Mouse (Mus musculus) hindbrain, embryonic 12.5 days (tissue): ENCODE results near the gene Gm4952. TPM values are rescaled to one million over a fixed set of nuclear protein-coding genes. Genes with fewer than 3 reads are reported as not detected.
A peak's percentile ranks its signal among the peaks of the same experiment; 100 is the strongest.

Experiments used
- ATAC-seq: fragments of 200-750 bp; cut with Nextera tagmentation; 2 replicates; pipeline ENCODE4 v1.8.0; 2017; ENCODE audit warnings: moderate TSS enrichment; ENCODE audit not compliant: low FRiP score
- H3K27ac ChIP-seq: fragments of 300-500 bp; sonication (generic); 2 replicates; pipeline ENCODE4 v1.5.1; 2016; ENCODE audit warnings: mild to moderate bottlenecking
- H3K27me3 ChIP-seq: fragments of 300-500 bp; sonication (generic); 2 replicates; pipeline ENCODE4 v1.6.1; 2016; ENCODE audit warnings: mild to moderate bottlenecking
- H3K36me3 ChIP-seq: fragments of 300-500 bp; sonication (generic); 2 replicates; pipeline ENCODE4 v1.6.1; 2016; ENCODE audit warnings: mild to moderate bottlenecking
- H3K4me1 ChIP-seq: fragments of 300-500 bp; sonication (generic); 2 replicates; pipeline ENCODE4 v1.6.1; 2016
- H3K4me2 ChIP-seq: fragments of 300-500 bp; sonication (generic); replicated peaks from 2 replicates; pipeline ENCODE4 v1.6.1; 2016; ENCODE audit warnings: mild to moderate bottlenecking
- H3K4me3 ChIP-seq: fragments of 300-500 bp; sonication (generic); 2 replicates; pipeline ENCODE4 v1.5.1; 2016; ENCODE audit warnings: mild to moderate bottlenecking
- H3K9ac ChIP-seq: fragments of 300-500 bp; sonication (generic); 2 replicates; pipeline ENCODE4 v1.6.1; 2016; ENCODE audit warnings: mild to moderate bottlenecking, moderate library complexity
- H3K9me3 ChIP-seq: fragments of 300-500 bp; sonication (generic); replicated peaks from 2 replicates; pipeline ENCODE4 v1.6.1; 2016; ENCODE audit warnings: mild to moderate bottlenecking
- WGBS: fragments of 180-500 bp; shearing (Covaris S2); methylation state at CpG from one replicate; pipeline ENCODE4 v1.1.7; 2016; 5-methylcytosine and 5-hydroxymethylcytosine counted together
- polyA plus RNA-seq: library from polyadenylated mRNA; unstranded; fragments of >200 nt; fragmentation: Nextera tagmentation; extraction: Ambion mirVana; gene quantifications from 2 replicates; pipeline ENCODE4 v1.2.1, GENCODE M21; 2016

Gm4952 gene
- polyA plus RNA-seq, 1 experiment from 2014 or later = not detected

DNA sequence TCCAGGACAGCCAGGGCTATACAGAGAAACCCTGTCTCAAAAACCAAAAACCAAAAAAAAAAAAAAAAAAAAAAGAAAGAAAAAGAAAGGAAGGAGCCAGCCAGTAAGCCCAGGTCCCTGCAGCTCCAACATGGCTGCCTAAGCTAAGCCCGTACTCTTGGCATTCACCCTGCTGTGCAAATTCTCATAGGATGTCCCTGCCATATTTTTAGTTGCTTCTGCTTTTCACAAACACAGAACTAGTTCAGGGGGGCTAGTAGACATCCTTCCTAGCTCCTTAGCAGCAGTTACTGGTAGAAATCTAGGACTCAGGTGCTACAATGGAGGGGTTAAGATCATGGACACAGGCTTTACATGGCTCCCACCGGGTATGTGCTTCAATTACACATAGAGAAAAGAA lies 24.3 kb upstream of the Gm4952 start:
- no peaks in the 10 kb centered on the region for H3K27me3 ChIP-seq
- no peak overlapping the region for H3K9ac ChIP-seq
- no peaks in the 10 kb centered on the region for H3K9me3 ChIP-seq
- no peaks in the 10 kb centered on the region for H3K36me3 ChIP-seq
- no peak overlapping the region for H3K4me3 ChIP-seq
- ATAC-seq = no peak
- no peak overlapping the region for H3K27ac ChIP-seq
- peaks cover 10% of the 10 kb centered on the region for H3K4me1 ChIP-seq
- H3K4me2 ChIP-seq = no peak overlapping the region
- 80% methylated on average over 2 of the region's 2 CpGs for WGBS

DNA sequence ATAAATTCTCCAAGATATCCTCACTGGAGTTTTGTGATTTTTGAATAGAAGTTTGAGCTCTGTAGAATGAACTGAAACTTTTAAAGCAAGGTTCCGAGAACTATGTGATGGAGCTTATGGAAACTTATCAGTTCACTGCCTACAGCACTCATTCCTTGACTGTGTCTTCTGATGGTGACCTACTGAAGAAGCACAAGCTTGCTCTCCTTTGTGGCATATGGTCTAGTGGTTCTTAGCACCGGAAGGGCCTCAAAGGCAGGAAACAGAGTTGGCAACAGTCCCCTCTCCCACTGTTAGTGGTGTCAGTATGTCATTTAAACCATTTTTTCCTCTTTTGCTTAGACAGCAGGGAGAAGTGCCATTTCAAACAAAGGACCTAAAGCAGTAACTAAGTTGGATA lies 23.1 kb upstream of the Gm4952 start:
- Histone ChIP-seq H3K4me1 (peaks cover 10% of the 10 kb centered on the region), H3K4me3 (no peak overlapping the region), H3K9ac (no peak overlapping the region), H3K9me3 (no peaks in the 10 kb centered on the region), H3K4me2 (no peak overlapping the region), H3K27me3 (no peaks in the 10 kb centered on the region), H3K36me3 (no peaks in the 10 kb centered on the region), H3K27ac (no peak overlapping the region)
- ATAC-seq = no peak
- WGBS = 89% methylated on average over 2 of the region's 2 CpGs

DNA sequence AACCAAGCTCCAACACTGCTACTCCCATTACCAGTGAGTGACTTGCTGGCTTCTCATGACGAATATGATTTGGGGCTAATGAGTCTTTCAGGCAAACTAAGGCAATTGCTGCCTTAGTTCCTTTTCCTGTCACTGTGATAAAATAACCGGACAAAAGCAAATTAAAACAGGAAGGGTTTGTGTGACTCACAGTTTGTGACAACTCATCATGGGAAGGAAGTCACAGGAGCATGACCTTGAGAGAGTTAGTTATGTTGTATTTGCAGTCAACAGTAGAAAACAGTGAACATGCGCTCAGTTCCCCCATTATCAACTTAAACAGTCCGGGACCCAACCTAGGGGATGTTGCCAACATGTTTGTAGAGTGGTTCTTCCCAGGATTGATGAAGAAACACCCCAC lies 14.5 kb upstream of the Gm4952 start:
- Histone ChIP-seq H3K4me1 (no peaks in the 10 kb centered on the region), H3K27me3 (no peaks in the 10 kb centered on the region), H3K4me3 (no peak overlapping the region), H3K27ac (no peak overlapping the region), H3K9ac (no peak overlapping the region), H3K36me3 (no peaks in the 10 kb centered on the region), H3K4me2 (no peak overlapping the region), H3K9me3 (no peaks in the 10 kb centered on the region)
- no peak for ATAC-seq
- 88% methylated on average over 4 of the region's 4 CpGs for WGBS

DNA sequence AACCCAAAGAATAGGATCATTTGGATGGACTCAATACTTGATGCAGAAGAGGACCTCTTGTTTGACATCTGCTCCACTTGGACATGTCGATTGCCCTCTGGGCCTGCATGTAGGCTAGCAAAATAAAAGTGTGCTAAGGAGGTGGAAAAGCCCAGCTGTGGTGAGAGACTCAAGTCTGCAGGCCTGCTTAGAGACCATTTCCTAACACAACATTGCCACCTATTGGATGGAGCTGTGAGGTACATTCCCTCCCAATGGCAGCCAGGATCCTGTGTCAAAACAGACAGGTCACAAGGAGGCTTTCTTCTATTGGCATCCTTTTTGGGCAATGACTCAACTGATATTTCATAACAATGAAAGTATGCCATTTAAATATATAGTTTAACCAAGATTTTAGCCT lies 7.9 kb upstream of the Gm4952 start:
- 10% methylated on average over 1 of the region's 1 CpGs for whole genome bisulfite sequencing
- no peak overlapping the region for H3K27ac ChIP-seq
- peak; percentile 63 for ATAC-seq

DNA sequence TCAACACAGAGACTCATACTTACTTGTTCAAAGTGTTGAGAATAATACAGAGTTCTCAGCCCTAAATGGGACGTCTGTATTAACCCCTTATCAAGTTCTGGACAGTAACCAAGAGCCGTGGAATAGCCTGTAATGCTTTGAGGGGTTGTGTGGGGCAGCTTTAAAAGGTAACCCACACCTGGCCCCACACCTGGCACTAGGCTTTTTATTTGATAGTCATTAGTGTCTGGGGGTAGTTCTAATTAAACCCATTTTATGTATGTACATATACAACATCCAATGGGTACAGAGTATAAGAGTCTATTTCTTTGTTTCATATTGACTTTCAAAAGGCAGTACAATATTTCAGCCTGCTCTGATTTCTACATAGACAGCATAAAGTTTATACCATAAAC lies 4.6 kb upstream of the Gm4952 start:
- WGBS = 58% methylated on average over 2 of the region's 2 CpGs
- H3K27me3 ChIP-seq = peaks cover 16% of the 10 kb centered on the region
- H3K9me3 ChIP-seq = no peaks in the 10 kb centered on the region
- H3K27ac ChIP-seq = no peak overlapping the region
- ATAC-seq = no peak
- peak overlapping the region; percentile 98 for H3K4me2 ChIP-seq
- H3K4me1 ChIP-seq = peaks cover 4% of the 10 kb centered on the region; the same call in 1 of the 2 replicates
- H3K36me3 ChIP-seq = no peaks in the 10 kb centered on the region
- H3K4me3 ChIP-seq = peak overlapping the region; percentile 66
- peak overlapping the region; percentile 72; the same call in 1 of the 2 replicates for H3K9ac ChIP-seq

More for the DNA sequence above, 7.9 kb upstream of the Gm4952 start:
- Histone ChIP-seq H3K9ac (no peak overlapping the region), H3K36me3 (no peaks in the 10 kb centered on the region), H3K9me3 (no peaks in the 10 kb centered on the region), H3K4me1 (peaks cover 4% of the 10 kb centered on the region; the same call in 1 of the 2 replicates), H3K27me3 (peaks cover 9% of the 10 kb centered on the region), H3K4me2 (no peak overlapping the region), H3K4me3 (no peak overlapping the region)

DNA sequence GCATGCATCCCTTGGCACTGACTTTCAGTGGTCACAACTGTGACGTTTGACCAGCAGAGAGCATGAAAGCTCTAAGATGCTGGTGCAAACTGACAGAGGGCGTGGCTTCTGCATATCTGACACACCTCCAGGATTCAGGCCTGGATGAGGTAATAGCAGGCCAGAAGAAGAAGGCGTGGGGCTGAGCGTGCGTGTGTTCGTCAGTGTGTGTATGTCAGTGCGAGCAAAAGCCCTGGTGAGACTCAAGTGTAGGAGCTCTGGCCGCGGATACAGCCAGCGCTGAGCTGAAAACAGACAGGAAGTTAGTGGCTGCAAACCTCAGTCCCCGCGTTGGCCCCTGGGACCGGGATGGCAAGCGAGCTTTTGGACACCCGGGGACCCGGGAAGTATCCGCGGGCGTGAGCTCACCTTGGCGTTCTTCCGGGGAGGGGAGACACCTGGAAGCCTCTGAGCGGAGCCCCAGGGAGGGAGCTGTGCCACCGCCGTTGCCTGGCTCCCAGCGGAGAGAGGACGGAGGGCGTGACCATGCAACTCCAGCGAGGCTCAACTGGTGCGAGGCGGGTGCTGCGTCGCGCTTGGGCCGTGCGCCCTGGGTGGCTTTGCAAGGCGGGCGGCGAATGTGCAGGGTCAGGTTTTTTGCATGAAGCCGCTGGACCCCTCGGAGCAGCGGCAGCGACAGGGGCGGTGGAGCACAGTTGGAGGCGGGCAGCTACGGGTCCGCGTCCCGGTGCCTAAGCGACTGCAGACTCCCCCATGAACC lies 4.1 kb upstream of the Gm4952 start:
- Histone ChIP-seq H3K4me2 (peak overlapping the region; percentile 98), H3K27ac (peak overlapping the region; percentile 23; the same call in 1 of the 2 replicates), H3K4me3 (peak overlapping the region; percentile 66), H3K9me3 (no peaks in the 10 kb centered on the region), H3K4me1 (peaks cover 4% of the 10 kb centered on the region; the same call in 1 of the 2 replicates), H3K9ac (peak overlapping the region; percentile 72), H3K36me3 (no peaks in the 10 kb centered on the region), H3K27me3 (peaks cover 16% of the 10 kb centered on the region)
- peak; percentile 85 for ATAC-seq
- WGBS = under 1% methylated on average over 49 of the region's 49 CpGs

DNA sequence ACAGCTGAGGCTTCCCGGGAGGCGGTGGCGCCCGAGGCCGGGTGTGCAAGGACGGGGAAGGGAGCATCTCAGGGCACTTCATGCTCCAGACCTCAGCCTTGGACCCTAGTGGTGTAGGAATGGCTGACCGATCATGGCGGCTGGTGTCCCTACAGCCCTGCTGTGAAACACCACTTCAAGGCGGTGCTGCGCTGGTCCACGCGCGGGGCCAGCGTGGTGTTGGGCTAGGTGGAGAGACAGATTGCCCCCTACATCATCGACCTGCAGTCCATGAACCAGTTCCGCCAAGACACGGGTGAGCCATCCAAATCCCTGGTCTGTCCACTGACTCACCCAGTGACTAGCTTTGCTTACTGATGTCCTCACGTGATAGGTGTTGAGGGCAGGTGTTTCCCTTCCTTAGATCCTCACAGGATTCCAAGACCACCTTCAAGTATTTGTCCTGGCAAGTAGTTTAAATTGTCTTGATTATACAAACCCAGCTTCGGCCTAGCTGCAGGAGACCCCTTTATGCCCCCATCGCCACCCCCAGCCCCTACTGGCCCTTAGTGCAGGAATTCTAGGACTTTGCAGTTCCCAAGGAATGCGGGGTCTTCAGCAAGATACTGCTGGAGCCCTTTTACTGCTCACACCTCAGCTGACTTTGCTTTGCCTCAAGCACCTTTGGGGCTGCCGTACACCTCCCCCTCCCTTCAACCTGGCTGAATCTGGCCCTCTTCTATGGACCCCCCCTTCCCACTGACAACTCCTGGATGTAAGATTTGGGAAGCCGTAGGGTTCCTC lies 3.3 kb upstream of the Gm4952 start:
- Histone ChIP-seq H3K4me2 (peak overlapping the region; percentile 98), H3K27ac (peak overlapping the region; percentile 23; the same call in 1 of the 2 replicates), H3K4me1 (peaks cover 4% of the 10 kb centered on the region; the same call in 1 of the 2 replicates), H3K27me3 (peaks cover 16% of the 10 kb centered on the region), H3K9ac (peak overlapping the region; percentile 72), H3K9me3 (no peaks in the 10 kb centered on the region), H3K36me3 (no peaks in the 10 kb centered on the region), H3K4me3 (peak overlapping the region; percentile 66)
- WGBS = 20% methylated on average over 23 of the region's 23 CpGs
- ATAC-seq = peak; percentile 69

DNA sequence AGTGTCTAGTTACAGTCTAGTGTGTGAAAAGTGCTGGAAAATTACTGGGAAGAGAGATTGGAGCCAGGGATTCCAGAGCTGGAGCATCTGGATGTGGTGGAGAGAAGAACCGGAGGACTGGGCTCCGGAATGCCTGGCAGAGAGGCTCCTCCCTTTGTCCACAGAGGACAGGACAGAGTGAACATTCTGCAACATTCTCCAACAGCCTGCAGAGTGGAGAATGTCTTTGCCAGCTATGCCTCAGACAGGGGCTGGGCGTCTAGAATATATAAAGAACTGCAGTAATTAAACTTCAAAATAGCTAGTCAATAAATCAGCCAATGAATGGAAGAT lies 2.7 kb upstream of the Gm4952 start:
- H3K27ac ChIP-seq = no peak overlapping the region
- no peaks in the 10 kb centered on the region for H3K36me3 ChIP-seq
- WGBS = 56% methylated on average over 3 of the region's 3 CpGs
- H3K9me3 ChIP-seq = no peaks in the 10 kb centered on the region
- no peak for ATAC-seq
- H3K9ac ChIP-seq = 0 out of 2 replicates have a peak overlapping the region, but pooled peaks have one; percentile 8
- peak overlapping the region; percentile 98 for H3K4me2 ChIP-seq
- peaks cover 16% of the 10 kb centered on the region for H3K27me3 ChIP-seq
- no peak overlapping the region for H3K4me3 ChIP-seq
- peaks cover 4% of the 10 kb centered on the region; the same call in 1 of the 2 replicates for H3K4me1 ChIP-seq

DNA sequence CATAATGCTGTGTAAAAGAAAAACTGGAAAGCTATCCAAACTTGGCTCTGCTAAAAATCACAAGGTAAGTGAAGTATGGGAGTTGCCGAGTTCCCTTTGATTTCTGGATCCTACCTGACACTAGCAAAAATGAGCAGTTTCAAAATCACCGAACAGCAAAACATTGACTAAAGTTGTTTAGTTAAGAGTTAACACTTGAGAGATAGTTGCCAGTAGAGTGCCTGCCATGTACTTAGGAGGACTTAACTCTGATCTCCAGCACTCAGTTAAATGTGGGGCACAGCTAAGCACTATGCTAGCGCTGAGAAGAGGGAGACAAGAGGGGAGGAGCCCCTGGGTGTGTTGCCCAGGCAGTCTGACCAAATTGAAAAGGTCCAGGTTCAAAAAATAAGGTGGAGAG lies 1.1 kb upstream of the Gm4952 start:
- peaks cover 4% of the 10 kb centered on the region; the same call in 1 of the 2 replicates for H3K4me1 ChIP-seq
- no peak for ATAC-seq
- no peaks in the 10 kb centered on the region for H3K36me3 ChIP-seq
- WGBS = 70% methylated on average over 3 of the region's 3 CpGs
- peaks cover 16% of the 10 kb centered on the region for H3K27me3 ChIP-seq
- no peaks in the 10 kb centered on the region for H3K9me3 ChIP-seq
- no peak overlapping the region for H3K4me2 ChIP-seq
- H3K4me3 ChIP-seq = no peak overlapping the region
- no peak overlapping the region for H3K9ac ChIP-seq
- H3K27ac ChIP-seq = no peak overlapping the region

DNA sequence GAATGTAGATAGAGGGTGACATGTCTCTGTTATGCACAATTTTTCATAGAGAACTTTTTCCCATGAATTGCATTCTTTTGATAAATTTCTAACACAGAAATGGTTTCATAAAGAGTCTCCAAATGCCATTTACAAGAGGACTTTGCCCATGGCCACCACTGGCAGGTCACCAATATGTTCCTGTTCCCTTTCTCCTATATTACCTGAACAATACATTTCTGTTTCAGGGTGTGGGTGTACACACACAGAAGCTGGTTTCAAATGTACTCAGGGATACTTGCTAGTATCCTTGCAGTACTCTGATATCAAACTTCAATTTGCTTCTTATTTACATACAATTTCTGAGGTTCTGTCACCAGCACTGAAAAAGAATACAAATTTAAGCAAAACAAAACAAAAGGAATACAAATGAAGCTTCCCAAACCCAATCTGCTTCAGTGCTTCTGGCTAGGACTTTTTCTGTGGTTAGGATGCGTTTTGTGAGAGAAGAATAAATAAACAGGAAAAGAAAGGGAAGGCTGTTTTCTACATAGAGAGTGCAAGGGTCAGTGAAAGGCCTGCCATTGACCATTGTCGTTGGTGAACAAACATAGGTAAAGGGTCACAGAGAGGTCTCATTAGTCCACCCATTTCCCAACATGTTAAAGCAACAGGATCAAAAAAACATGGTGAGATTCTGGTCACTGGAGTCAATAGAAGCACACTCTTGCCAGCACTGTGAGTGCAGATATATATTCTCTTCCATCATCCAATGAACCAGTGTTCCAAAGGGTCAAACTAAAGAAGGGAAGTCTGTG lies 1.1 kb downstream of the Gm4952 start:
- no peak overlapping the region for H3K4me3 ChIP-seq
- no peak overlapping the region for H3K27ac ChIP-seq
- no peak for ATAC-seq
- H3K9ac ChIP-seq = no peak overlapping the region
- H3K36me3 ChIP-seq = no peaks in the 10 kb centered on the region
- no peaks in the 10 kb centered on the region for H3K9me3 ChIP-seq
- peaks cover 4% of the 10 kb centered on the region; the same call in 1 of the 2 replicates for H3K4me1 ChIP-seq
- no peak overlapping the region for H3K4me2 ChIP-seq
- peaks cover 14% of the 10 kb centered on the region for H3K27me3 ChIP-seq
- 30% methylated on average over 2 of the region's 2 CpGs for WGBS

DNA sequence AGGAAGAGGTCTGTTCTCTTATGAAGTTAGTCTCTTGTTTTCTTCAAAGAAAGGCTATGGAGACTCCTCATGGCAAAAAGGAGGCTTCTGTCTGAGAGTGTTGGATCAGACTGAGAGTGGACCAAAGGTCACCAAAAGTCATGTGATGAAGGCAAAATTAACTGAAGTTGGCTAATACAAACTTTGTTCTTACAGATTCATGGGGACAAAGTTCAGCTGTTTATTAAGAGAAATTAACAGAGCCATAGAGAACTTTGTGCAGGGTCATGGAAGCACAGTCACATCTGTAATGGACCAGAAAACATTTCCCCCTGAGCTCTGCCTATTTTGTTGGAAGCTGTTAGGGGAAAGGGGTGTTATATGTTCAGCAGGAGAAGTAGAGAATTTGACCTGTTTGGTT lies 8.6 kb downstream of the Gm4952 start:
- Histone ChIP-seq H3K27me3 (no peaks in the 10 kb centered on the region), H3K4me1 (no peaks in the 10 kb centered on the region), H3K4me3 (no peak overlapping the region), H3K9me3 (no peaks in the 10 kb centered on the region), H3K4me2 (no peak overlapping the region), H3K9ac (no peak overlapping the region), H3K27ac (no peak overlapping the region), H3K36me3 (no peaks in the 10 kb centered on the region)
- ATAC-seq = no peak

DNA sequence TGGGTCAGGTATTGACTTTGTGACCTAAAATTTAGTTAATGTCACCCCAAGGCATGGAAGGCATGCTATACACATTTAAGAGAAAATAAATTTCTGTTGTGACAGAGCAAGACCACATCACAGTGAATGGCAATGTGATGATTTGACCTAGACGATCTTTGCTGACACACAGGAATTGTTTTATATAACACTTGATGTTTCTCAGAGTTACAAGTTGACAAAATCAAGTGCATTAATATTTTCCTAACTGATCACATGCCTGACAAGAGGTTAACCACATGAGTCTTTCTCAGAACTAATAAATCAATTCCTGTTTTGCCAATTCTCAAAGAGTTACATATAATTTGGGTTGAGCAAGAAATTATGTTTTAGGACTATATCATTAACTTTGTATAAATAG lies 13.9 kb downstream of the Gm4952 start:
- WGBS = 80% methylated on average over 1 of the region's 1 CpGs
- ATAC-seq = no peak
- H3K27me3 ChIP-seq = no peaks in the 10 kb centered on the region
- H3K27ac ChIP-seq = no peak overlapping the region
- H3K9ac ChIP-seq = no peak overlapping the region
- no peak overlapping the region for H3K4me2 ChIP-seq
- no peaks in the 10 kb centered on the region for H3K4me1 ChIP-seq
- no peaks in the 10 kb centered on the region for H3K36me3 ChIP-seq
- no peak overlapping the region for H3K4me3 ChIP-seq
- no peaks in the 10 kb centered on the region for H3K9me3 ChIP-seq
